Mouse (Mus musculus): ENCODE results near the gene Mon1a.

Gene Mon1a

DNA sequence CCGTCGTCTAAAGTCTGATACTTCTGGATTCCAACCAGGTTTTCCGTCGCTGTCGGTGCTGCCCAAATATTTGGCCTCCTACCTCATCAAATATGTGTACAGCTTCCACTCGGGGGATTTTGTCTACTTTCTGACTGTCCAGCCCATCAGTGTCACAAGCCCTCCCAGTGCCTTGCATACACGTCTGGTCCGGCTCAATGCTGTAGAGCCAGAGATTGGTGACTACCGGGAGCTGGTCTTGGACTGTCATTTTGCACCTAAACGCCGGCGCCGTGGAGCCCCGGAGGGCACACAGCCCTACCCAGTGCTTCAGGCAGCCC lies 19.8 kb downstream of the Mon1a start:
- DNase-seq (ENCODE audit: inconsistent age in 2 of 2, low spot score in 1 of 2), result peak in 1 of 2 experiments; percentile 36

GRCm38 (mm10) chr9:107908410-107909158 lies 20.6 kb downstream of the Mon1a start:
- DNase-seq (ENCODE audit: inconsistent age in 2 of 2, low spot score in 1 of 2), result peak; percentile 65 to 88

DNA sequence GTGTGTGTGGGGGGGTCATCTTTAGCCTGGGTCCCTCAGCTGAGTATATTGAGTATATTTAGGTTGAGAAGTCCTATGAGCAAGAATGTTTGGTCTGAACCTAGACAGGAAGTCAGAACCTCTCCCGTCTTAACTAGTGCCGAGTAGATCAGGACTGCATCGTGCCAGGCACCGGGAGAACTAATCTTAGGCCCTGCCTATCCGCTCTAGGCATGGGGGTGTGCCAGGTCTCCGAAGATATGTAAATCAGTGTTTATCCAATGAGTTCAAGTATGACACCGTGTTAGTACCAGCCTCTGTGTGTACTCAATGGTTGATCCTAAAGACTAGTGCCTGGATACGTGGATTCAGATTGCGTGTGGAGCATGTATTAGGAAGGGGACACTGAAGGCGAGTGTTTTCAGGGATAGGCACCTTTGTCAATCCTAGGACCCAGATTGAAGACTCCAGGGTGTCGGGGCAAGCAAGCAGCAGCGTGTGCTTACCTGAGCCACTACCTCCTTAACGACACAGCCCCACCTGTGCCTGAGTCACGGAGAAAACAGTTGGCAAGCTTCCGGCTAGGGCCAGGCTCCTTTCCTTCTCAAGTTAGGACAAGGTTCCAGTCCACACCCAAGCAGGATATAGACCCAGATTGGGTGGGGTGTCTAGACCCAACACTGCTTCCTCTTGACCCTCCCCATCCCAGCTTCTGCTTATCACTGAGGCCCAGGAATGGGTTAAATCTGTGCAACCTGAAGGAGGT lies 22.2 kb downstream of the Mon1a start:
- DNase-seq (ENCODE audit: inconsistent age in 2 of 2, low spot score in 1 of 2), result peak in 1 of 2 experiments; percentile 59

- no peak for DNase-seq (ENCODE audit: inconsistent age in 2 of 2, low spot score in 1 of 2)
Measured at GRCm38 (mm10) chr9:107914764-107915420, 26.9 kb downstream of the Mon1a start.

- DNase-seq (ENCODE audit: inconsistent age in 2 of 2, low spot score in 1 of 2), result peak in 1 of 2 experiments; percentile 47
Measured at GRCm38 (mm10) chr9:107917895-107918608, 30.1 kb downstream of the Mon1a start.

DNA sequence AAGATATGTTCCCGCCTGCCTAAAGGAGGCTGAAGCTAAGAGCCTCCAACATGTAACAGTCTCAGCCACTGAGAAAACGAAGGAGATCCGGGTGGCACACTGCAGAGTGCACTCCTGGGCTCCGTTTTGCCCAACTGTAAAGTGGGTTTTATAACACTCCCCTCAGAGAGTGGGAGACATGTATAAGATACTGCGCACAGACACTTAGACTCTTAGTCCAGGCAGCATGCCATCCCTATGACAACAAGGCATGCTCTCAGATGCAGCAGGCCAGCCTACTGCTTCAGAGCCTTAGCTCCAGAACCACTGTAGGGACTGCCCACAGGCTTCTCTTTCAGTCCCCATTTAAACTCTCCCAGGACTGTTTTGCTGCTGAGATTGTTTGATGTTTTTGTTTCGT lies 30.9 kb downstream of the Mon1a start:
- DNase-seq (ENCODE audit: inconsistent age in 2 of 2, low spot score in 1 of 2), result no peak

DNA sequence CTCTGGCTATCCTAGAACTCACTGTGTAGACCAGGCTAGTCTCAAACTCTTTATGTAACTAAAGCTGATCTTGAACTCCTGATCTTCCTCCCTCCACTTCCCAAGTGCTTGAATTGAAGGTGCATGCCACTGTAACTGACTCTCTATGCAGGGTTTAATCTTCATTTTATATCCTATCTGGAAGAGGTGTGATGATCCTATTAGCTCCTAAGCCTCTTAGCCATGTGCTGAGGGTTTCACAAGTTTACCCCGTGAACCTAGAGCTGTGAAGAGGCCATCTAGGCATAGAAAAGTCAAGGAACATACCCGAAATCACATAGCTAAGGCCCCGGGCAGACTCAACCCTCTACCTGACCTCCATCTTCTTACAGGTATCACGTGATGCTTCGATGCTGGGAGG lies 31.5 kb downstream of the Mon1a start:
- DNase-seq (ENCODE audit: inconsistent age in 2 of 2, low spot score in 1 of 2), result no peak

DNA sequence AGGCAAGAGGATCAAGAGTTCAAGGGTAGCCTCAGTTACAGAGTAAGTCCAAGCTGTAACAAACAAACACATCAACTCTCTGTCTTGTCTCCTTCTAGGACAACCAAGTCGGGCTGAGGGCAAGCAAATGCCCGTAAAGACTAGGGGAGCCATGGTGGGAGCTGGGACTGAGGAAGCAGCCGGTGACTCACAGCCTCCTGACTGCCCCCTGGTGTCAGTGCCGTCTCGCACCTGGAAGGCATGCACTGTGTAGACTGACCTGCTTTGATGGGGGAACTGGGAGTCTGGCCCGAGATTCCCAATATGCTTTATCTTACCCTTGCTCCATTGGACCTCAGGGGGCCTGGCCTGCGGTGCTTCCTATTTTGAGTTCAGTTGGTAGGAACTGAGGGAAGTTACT lies 35.1 kb downstream of the Mon1a start:
- peak; percentile 54 to 77 for DNase-seq (ENCODE audit: inconsistent age in 2 of 2, low spot score in 1 of 2)

GRCm38 (mm10) chr9:107923956-107924355 lies 36.0 kb downstream of the Mon1a start:
- peak in 1 of 2 experiments; percentile 54 for DNase-seq (ENCODE audit: inconsistent age in 2 of 2, low spot score in 1 of 2)

GRCm38 (mm10) chr9:107925251-107925650 lies 37.3 kb downstream of the Mon1a start:
- no peak for DNase-seq (ENCODE audit: inconsistent age in 2 of 2, low spot score in 1 of 2)

DNA sequence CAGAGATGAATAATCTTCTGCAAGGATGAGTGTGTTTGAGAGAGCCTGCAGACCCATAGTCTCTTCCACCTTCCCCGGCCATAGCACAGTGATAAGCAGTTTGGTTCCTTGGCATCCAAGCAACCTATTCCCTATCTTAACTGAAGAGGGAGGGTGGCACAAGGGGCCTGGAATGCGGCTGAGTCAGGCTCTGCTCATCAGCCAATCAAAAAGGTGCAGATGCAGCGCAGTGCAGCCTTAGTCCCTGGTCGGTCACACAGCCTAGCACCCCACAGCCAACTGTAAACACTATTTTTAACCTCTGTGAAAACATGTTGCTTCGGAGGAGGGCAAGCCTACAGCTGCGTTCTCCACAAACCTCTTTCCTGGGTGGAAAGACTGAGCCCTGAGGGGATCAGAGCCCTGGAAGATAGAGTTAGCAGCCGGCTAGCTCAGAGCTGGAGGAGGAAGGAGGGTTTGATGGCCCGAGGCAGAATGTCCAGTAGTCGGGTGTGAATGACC lies 39.0 kb downstream of the Mon1a start:
- DNase-seq (ENCODE audit: inconsistent age in 2 of 2, low spot score in 1 of 2), result no peak

- no peak for DNase-seq (ENCODE audit: inconsistent age in 2 of 2, low spot score in 1 of 2)
Measured at GRCm38 (mm10) chr9:107927749-107928148, 39.8 kb downstream of the Mon1a start.

- DNase-seq (ENCODE audit: inconsistent age in 2 of 2, low spot score in 1 of 2), result no peak
Measured at GRCm38 (mm10) chr9:107928169-107928568, 40.2 kb downstream of the Mon1a start, which contains the start of gene Actl11. Actl11 (plus strand) TSS chr9:107928469.

GRCm38 (mm10) chr9:107932221-107932620 lies 44.3 kb downstream of the Mon1a start:
- no peak for DNase-seq (ENCODE audit: inconsistent age in 2 of 2, low spot score in 1 of 2)

- no peak for DNase-seq (ENCODE audit: inconsistent age in 2 of 2, low spot score in 1 of 2)
Measured at GRCm38 (mm10) chr9:107934146-107934545, 46.2 kb downstream of the Mon1a start.

GRCm38 (mm10) chr9:107935374-107935773 lies 47.4 kb downstream of the Mon1a start, which contains the start of gene Camkv:
Camkv (plus strand) TSS chr9:107935674.
- no peak for DNase-seq (ENCODE audit: inconsistent age in 2 of 2, low spot score in 1 of 2)

DNA sequence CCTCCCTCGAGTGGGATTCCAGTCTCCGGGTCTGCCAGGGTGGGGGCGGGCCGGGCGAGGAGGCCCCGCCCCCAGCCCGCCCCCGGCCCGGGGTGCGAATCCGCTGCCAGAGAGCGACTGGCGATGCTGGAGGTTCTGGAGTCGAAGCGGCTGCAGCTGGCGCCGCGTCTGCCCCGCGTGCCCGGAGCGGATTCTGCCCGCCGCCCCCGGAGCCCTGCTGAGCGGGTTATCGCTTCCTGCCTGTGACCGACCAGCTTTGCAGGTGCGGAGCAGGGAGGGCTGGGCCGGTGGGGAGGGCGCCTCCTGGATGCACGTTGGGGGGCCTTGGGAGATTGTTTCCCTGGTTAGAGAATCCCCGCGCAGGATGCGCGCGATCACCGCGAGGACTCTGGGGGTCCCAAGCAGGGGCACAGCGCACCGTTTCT lies 47.9 kb downstream of the Mon1a start:
- DNase-seq (ENCODE audit: inconsistent age in 2 of 2, low spot score in 1 of 2), result peak in 1 of 2 experiments; percentile 69

GRCm38 (mm10) chr9:107936215-107936822 lies 48.4 kb downstream of the Mon1a start:
- peak in 1 of 2 experiments; percentile 58 for DNase-seq (ENCODE audit: inconsistent age in 2 of 2, low spot score in 1 of 2)

- DNase-seq (ENCODE audit: inconsistent age in 2 of 2, low spot score in 1 of 2), result no peak
Measured at GRCm38 (mm10) chr9:107936831-107937230, 48.9 kb downstream of the Mon1a start.

All from adrenal gland, adult (tissue).